Mouse (Mus musculus) bone marrow, adult 2 months (tissue): ENCODE results near the gene Sephs1. TPM values are rescaled to one million over a fixed set of nuclear protein-coding genes. Genes with fewer than 3 reads are reported as not detected.

Experiments
- H3K27ac ChIP-seq: fragments of 200-500 bp; 2 replicates; pipeline ENCODE4 v1.5.1; 2012; ENCODE audit warnings: low read depth, mild to moderate bottlenecking, control low read depth, inconsistent platforms, low read length; ENCODE audit not compliant: control insufficient read depth, poor library complexity, insufficient read depth
- H3K4me1 ChIP-seq: fragments of 200-500 bp; 2 replicates; pipeline ENCODE4 v1.6.1; 2011; ENCODE audit warnings: low read length; ENCODE audit not compliant: control insufficient read depth, insufficient read depth
- H3K4me3 ChIP-seq: fragments of 200-500 bp; replicated peaks from 2 replicates; pipeline ENCODE3; 2011; ENCODE audit warnings: mild to moderate bottlenecking, low read depth, low read length, control low read depth; ENCODE audit not compliant: control insufficient read depth
- CTCF ChIP-seq: fragments of 200-500 bp; IDR thresholded peaks from 2 replicates; pipeline ENCODE4 v1.5.1; 2011; ENCODE audit warnings: low read length, control low read depth; ENCODE audit not compliant: control insufficient read depth, insufficient read depth
- POLR2A ChIP-seq: fragments of 200-500 bp; IDR thresholded peaks from 2 replicates; pipeline ENCODE4 v1.6.1; 2011; ENCODE audit warnings: low read depth, mild to moderate bottlenecking, control low read depth, low read length, borderline replicate concordance; ENCODE audit not compliant: control insufficient read depth
- WGBS: fragments of 180-500 bp; shearing (Covaris S2); methylation state at CpG from one replicate; pipeline ENCODE4 v1.1.7; 2018; 5-methylcytosine and 5-hydroxymethylcytosine counted together
- polyA plus RNA-seq: library from polyadenylated mRNA; stranded (reverse); fragments of >200 nt; gene quantifications from 2 replicates; pipeline ENCODE4 v1.2.4, GENCODE M21; 2011; ENCODE audit warnings: low replicate concordance; ENCODE audit not compliant: missing spikeins, insufficient read depth, insufficient read length

Sephs1 gene
- polyA plus RNA-seq, 1 experiment, result 17.7 TPM

- H3K4me1 ChIP-seq, result no peaks in the 10 kb centered on the region; the same call in 1 of the 2 replicates
- TF ChIP-seq CTCF, result no peak
- no peak for TF ChIP-seq POLR2A
- 87% methylated on average over 4 of the region's 4 CpGs for WGBS
- no peak overlapping the region for H3K27ac ChIP-seq
- no peak overlapping the region for H3K4me3 ChIP-seq
These were observed 29.2 kb downstream of the Sephs1 start for GRCm38 (mm10) chr2:4910521-4910920.

- no peak overlapping the region for H3K27ac ChIP-seq
- no peaks in the 10 kb centered on the region; the same call in 1 of the 2 replicates for H3K4me1 ChIP-seq
- WGBS, result 83% methylated on average over 7 of the region's 7 CpGs
- TF ChIP-seq CTCF (no peak), POLR2A (no peak)
- H3K4me3 ChIP-seq, result no peak overlapping the region
These were observed 32.6 kb downstream of the Sephs1 start for GRCm38 (mm10) chr2:4913949-4914348.

GRCm38 (mm10) chr2:4916037-4916436 is 34.7 kb downstream of the Sephs1 start:
- no peak overlapping the region for H3K27ac ChIP-seq
- WGBS, result 75% methylated on average over 6 of the region's 6 CpGs

GRCm38 (mm10) chr2:4917326-4918021 is 36.1 kb downstream of the Sephs1 start:
- peak; percentile 53 for TF ChIP-seq CTCF
- TF ChIP-seq POLR2A, result no peak
- peak overlapping the region; percentile 54; the same call in 1 of the 2 replicates for H3K27ac ChIP-seq
- H3K4me3 ChIP-seq, result peak overlapping the region; percentile 44
- H3K4me1 ChIP-seq, result no peaks in the 10 kb centered on the region; the same call in 1 of the 2 replicates
- WGBS, result 3% methylated on average over 8 of the region's 8 CpGs

More at GRCm38 (mm10) chr2:4916037-4916436, 34.7 kb downstream of the Sephs1 start:
- H3K4me3 ChIP-seq, result no peak overlapping the region
- TF ChIP-seq POLR2A (no peak), CTCF (no peak)
- no peaks in the 10 kb centered on the region; the same call in 1 of the 2 replicates for H3K4me1 ChIP-seq

- WGBS, result 7% methylated on average over 35 of the region's 35 CpGs
- peak within 1 kb of the TSS; percentile 80 for H3K27ac ChIP-seq
- TF ChIP-seq CTCF (peak; percentile 37; the same call in 1 of the 2 replicates), POLR2A (peak; percentile 41; the same call in 1 of the 2 replicates)
- peak within 1 kb of the TSS; percentile 73 for H3K4me3 ChIP-seq
- no peaks in the 10 kb centered on the region; the same call in 1 of the 2 replicates for H3K4me1 ChIP-seq
These were observed 37.7 kb downstream of the Sephs1 start, which contains the start of gene Phyh for GRCm38 (mm10) chr2:4918860-4919739. Gene Phyh, plus strand, starts transcription at chr2:4919019.

- Histone ChIP-seq H3K27ac (no peak overlapping the region), H3K4me3 (no peak overlapping the region), H3K4me1 (no peaks in the 10 kb centered on the region; the same call in 1 of the 2 replicates)
- WGBS, result 73% methylated on average over 5 of the region's 5 CpGs
- no peak for TF ChIP-seq POLR2A
- TF ChIP-seq CTCF, result no peak
These were observed 39.7 kb downstream of the Sephs1 start for GRCm38 (mm10) chr2:4921019-4921418.

- Histone ChIP-seq H3K27ac (no peak overlapping the region), H3K4me3 (no peak overlapping the region), H3K4me1 (no peaks in the 10 kb centered on the region)
- TF ChIP-seq POLR2A (no peak), CTCF (no peak)
- 75% methylated on average over 7 of the region's 7 CpGs for WGBS
These were observed 41.3 kb downstream of the Sephs1 start for GRCm38 (mm10) chr2:4922476-4923164.

GRCm38 (mm10) chr2:4927391-4927790 is 46.0 kb downstream of the Sephs1 start:
- WGBS, result 83% methylated on average over 3 of the region's 3 CpGs
- H3K4me3 ChIP-seq, result no peak overlapping the region
- TF ChIP-seq CTCF, result no peak
- TF ChIP-seq POLR2A, result no peak
- H3K4me1 ChIP-seq, result peaks cover 2% of the 10 kb centered on the region
- H3K27ac ChIP-seq, result no peak overlapping the region
